Mouse (Mus musculus): ENCODE measurements around the gene Rapgef1.

Gene Rapgef1

DNA sequence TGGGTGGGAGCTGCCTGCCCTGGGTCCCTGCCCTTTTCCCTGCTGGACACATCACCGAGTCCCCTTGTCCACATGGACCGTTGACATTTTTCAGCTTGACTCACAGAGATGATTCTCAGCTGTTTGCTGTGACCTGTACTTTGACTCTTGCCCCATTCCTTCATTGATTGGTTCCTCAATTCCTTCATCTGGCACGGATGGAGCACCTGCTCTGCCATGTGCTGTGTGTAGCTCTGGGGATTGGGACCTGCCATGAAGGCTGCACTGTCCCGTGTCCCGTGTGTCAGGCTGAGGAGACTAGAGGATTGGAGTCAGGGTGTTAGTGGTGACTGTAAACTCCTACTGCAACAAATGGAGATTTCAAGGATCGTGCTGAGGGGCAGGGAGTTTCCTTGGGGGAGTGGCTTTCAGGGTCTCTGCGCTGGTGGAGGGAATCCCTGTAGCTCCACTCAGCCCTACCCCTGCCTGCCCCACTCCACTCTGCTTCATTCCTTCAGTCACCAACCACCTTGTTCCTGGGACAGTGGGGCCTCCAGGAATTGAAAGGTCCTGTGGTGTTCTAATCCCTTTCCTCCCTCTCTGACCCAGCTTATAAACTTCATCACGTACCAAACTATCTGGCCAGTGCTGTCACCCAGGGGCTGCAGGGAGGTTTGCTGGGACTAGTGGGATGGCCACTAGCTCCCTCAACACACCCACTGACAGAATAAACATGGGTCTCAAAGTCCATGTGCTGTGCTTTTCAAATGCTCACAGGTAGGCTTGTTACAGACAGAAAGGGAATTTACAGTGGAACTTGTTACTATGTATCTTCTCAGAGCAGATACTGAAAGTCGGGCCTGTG lies 3.9 kb downstream of the Rapgef1 start:
- no peak for DNase-seq (ENCODE audit: low spot score in 2 of 2)

DNA sequence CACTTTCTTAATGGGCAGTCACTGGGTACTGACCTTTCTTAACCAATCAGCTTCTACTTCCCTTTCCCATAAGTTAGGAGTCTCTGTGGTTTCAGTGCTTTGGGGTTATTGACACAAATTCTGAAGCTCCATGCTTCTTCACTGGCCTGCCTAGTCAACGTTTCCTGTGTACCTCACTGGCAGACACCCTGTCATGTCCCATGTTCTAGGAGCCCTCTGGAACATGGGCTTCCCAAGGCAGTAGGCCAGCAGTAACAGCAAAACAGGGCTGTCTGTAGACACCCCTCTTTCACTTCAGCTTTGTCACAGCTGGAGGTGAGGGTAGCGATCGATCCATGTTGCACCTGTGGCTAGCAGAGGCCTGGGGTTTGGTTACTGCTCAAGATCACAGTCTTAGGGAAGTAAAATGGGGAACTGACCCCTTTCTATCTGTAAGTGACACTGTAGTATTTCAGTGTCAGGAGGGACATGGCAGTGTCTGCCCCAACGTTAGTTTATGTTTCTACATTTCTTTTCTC lies 4.6 kb downstream of the Rapgef1 start:
- DNase-seq (ENCODE audit: low spot score in 2 of 2), result peak in 1 of 2 experiments; percentile 47

DNA sequence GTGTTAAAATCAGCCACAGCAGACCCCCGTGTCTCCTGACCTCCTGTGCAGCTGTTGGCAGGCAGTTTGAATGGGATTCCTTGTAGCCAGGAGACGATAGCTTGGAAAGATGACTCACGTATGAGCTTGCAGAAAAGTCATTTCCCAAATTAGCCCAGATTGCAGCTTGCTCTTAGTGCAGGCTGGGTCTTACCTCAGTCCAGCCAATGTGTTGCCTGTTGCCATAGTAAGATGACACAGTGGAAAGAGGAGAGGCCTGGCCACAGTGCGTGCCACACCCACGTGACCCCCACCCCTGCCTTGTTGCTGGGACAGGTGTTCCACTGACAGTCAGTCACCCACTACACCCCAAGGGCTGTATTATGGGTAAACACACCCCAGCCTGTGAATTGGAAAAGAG lies 5.2 kb downstream of the Rapgef1 start:
- peak in 1 of 2 experiments; percentile 66 for DNase-seq (ENCODE audit: low spot score in 2 of 2)

DNA sequence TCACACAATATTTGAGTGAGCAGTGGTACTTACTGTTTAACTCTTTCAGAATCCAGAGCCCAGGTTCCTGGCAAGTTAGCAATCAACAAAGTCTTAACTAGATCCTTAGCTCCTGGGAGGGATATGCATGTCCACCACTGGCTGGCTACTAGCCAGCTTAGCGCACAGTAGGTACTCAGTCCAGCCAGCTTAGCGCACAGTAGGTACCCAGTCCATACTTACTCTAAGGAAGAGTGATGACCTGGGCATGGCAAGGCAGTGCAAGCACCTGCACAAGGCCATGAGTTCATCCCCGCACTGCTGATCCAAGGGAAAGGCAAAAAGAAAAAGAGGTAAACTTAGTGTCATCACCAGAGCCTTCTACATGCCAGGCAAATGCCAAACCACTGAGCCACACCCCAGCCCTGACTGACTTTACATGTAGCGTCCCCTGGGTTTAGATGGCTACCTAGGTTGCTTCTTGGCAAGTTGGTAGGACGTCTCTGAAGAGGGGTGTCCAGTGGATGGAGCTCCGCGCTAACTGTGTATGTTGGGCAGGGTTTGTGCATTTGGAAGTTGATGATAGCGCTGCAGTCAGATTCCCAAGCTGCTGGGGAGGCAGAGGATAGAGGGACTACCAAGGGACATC lies 6.2 kb downstream of the Rapgef1 start:
- peak in 1 of 2 experiments; percentile 59 for DNase-seq (ENCODE audit: low spot score in 2 of 2)

DNA sequence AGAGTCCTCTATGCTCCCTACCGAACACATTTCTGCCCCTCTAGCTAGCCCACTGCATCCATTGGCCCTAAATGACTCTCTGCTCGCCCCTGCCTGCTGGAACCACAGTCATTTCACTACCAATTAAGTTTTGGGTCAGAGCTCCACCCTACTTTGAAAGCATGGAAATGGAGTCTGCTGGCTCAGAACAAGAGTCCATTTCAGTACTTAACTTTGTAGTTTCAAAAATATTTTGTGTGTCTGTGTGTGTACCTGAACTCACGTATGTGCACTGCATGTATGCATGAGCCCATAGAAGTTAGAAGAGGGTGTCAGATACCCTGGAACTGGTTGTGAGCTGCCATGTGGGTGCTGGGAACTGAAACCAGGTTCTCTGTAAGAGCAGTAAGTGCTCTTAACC lies 7.8 kb downstream of the Rapgef1 start:
- no peak for DNase-seq (ENCODE audit: low spot score in 2 of 2)

DNA sequence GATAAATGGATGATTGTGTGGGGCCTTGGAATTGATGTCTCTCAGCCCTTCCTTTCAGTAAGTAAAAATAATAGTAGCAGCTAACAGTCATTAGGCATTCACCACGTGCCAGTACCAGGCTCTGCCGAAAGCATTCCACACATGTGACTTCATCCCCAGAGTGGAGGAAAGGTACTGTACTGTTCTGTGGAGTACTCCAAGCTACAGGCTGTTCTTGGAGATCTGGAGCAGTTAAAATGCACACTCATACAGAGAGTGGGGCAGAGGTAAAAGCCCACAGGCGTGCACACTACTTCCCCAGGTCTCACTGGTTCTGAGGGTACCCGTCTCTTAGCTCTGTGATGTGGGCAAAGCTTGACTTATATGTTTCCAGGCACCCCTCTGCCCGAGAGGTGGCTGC lies 8.7 kb downstream of the Rapgef1 start:
- no peak for DNase-seq (ENCODE audit: low spot score in 2 of 2)

DNA sequence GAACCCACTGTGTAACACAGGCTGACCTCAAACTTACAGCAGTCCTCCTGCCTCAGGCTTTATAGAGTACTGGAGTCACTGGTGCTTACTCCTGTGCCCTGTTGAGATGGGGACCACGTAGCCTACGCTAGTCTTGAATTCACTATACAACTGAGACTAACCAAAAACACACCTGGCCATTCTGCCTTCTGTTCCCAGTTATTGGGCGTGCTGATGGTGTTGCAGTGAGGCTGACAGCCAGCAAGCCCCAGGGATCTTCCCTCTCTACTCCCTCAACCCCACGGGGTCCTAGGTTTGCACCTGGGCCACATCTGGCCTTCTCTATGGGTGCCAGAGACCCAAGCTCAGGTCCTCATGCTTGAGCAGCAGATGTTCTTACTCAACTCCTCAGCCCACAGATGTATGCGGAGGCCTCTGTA lies 9.3 kb downstream of the Rapgef1 start:
- DNase-seq (ENCODE audit: low spot score in 2 of 2), result no peak

DNA sequence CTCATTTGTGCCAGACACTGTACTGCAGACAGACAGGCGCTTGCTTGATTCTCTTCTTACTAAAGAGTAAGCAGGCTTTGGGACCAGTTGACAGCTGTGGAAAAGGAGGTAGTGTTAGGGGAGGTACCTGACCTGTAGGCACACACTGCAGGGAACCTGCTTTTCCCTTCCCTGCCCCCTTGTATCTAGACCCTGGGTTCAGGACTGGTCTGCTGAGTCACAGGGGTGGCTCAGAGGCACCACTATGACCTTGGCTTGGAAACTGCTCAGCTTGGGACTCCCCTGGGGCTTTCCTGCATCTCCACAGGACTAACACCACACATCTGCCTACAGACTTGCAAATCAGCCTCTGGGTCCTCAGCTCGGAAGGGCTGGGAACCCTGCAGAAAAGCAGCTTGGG lies 9.8 kb downstream of the Rapgef1 start:
- DNase-seq (ENCODE audit: low spot score in 2 of 2), result no peak

DNA sequence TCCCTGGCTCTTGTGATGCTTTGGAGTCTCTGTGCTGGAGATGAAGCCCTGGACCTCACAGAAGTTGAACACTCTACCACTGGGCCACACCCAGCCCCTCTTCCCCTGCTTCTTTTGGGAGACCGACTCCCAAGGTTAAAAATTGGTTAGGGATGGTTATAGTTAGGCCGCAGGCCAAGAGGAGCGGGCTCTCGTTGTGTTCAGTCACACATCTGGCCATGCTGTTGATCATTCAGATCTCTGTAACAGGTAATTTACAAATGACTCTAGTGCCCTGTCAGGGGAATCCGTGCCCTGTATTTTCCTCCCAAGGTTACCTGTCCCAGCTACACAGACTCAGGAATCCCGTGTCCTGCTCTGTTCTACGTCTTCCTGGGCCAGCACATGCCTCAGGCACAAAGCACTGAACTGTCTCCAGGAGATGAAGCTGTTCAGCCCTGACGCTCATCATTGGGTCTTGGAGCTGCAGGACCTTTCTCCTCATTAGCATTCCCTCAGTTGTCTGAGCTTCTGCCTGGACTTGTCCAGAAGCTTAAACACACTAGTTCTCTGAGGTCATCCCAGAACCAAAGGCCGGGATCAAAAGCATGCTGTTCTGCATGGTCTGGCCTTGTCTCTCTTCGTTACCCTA lies 10.7 kb downstream of the Rapgef1 start:
- DNase-seq (ENCODE audit: low spot score in 2 of 2), result no peak

DNA sequence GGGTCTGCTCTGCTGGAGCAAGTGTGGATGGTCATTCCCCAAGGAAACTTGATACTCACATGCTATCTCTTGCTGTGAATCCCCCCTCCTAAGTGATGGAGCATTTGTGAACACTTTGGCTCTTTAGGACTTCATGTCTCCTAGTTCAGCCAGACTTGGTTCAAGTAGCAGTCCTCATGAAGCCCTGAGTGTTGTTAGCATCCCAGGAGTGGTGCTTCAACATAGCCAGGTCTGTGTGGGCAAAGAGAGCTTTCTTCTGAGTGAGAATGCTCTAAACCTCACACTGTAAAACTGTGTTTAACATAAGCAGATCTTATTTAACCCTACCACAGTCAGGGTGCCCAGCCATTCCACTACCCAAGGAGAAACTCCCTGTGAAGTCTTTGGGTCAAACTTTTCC lies 11.5 kb downstream of the Rapgef1 start:
- peak in 1 of 2 experiments; percentile 7 for DNase-seq (ENCODE audit: low spot score in 2 of 2)

DNA sequence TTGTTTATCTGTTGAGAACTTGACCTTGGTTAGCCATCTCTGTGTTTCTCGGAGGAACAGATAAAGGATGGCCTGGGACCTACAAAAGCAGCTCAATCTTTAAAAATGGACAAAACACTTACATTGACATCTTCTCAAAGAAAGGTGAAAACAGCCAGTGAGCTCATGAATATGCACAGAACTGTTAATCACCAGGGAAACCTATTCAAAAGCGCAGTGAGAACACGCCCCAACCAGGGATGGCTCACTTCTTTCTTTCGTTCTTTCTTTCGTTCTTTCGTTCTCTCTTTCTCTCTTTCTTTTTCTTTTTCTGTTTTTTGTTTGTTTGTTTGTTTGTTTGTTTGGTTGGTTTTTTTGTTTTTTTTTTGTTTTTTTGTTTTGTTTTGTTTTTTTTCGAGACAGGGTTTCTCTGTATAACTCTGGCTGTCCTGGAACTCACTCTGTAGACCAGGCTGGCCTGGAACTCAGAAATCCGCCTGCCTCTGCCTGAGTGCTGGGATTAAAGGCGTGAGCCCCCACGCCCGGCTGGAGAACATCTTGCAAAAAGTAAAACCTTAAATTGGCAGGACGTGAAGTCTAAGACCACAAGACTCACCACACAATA lies 12.1 kb downstream of the Rapgef1 start:
- peak in 1 of 2 experiments; percentile 11 for DNase-seq (ENCODE audit: low spot score in 2 of 2)

DNA sequence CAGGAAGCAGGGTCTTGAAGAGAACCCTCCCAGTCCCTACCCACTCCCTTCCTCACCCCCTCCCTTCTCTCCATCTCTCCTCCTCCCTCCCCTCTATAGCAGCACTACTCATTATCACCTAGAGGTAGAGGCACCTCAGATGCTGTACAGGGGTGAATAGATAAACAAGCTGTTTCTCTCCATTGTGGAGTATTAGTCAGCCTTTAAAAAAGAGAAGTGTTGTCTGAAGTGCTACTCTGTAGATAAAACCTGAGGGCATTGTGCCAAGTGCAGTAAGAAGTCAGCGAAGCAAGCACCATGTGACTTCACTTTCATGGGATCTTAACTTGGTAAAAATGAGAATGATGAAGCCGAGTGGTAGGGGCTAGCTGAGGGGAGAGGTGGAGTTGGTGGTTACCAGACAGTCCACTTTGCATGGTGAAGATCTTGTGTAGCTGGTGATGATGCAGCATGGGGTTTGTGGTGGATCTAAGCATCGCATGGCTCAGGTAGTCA lies 12.7 kb downstream of the Rapgef1 start:
- peak in 1 of 2 experiments; percentile 12 for DNase-seq (ENCODE audit: low spot score in 2 of 2)

DNA sequence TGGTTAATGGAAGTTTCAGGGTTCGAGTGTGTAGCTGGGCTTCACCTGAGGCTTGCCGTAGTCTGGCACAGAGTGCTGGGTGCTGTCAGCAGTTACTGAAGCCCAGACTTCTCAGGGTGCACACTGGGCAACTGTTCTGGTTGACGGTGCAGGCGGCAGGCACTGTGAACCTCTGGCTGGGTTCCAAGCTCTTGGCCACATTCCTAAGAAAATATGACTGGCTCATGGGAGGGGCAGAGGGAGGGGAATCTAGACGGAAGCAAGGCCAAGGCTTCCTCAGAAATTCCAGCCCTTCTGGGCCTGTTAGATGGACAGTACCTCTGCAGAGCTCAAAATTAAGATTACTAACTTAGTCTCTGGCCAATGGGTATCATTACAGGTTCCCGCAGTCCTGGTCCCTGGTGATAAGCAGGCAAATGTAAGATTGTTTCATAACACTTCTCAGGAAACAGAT lies 13.6 kb downstream of the Rapgef1 start:
- peak in 1 of 2 experiments; percentile 44 for DNase-seq (ENCODE audit: low spot score in 2 of 2)

DNA sequence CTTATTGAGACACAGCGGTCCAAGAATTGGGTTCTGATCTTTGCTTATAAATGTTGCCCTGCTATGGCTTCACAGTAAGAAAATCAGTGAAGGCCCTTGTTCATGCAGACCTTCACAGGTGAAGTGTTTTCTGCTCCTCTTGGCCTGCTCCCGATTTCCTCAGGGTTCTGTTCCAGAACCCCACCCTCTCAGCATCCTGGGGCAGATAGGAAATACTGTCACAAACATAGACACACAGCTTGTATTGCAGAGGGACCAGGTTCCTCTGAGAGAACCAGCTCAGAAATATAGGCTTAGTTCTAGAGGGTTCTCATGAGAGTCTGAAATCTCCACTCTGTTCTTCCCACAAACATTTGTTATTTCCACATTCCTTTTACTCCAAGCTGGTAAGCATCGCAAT lies 14.3 kb downstream of the Rapgef1 start:
- peak in 1 of 2 experiments; percentile 8 for DNase-seq (ENCODE audit: low spot score in 2 of 2)

DNA sequence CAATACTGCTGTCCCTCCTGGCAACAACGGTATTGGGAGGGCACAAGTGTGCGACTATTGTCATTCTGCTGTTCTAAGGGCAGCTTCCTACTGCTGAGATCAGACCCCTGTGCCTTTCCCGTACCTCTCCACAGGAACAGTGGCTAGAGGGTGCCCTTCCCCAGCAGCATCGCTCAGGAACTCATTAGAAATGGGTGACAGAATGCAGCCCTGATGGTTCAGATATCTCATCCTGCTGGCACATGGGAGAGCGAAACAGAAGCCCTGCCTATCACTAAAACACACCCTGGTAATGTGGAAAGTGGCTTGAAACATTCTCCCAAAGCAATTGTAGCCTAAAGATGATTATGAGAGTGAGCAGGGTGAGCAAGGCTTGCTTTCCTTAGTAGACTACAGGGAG lies 15.0 kb downstream of the Rapgef1 start:
- no peak for DNase-seq (ENCODE audit: low spot score in 2 of 2)

DNA sequence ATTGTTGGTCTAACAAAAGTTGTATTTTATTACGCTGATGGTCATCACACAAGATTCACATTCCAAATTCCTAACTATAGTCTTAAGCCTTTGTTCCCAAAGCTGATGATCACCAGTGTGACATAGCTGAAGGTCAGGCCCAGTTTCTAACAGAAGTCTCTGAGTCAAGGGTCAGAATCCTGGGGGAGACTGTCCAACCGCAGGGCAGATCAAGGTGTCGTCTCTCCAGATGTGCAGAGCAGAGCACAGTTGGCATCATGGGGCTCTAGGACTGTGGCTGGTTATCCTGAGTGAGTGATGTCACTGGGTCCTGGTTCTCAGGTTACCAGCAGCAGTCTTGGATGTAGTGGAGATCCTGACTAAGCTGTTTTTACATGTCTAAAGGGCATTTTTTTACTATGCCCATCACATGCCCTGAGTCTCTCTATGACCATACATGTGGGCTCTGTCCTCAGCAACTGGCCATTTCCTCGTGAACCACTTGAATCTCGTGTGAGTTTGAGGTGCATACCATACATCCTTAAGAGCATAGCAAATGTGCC lies 16.5 kb downstream of the Rapgef1 start:
- no peak for DNase-seq (ENCODE audit: low spot score in 2 of 2)

DNA sequence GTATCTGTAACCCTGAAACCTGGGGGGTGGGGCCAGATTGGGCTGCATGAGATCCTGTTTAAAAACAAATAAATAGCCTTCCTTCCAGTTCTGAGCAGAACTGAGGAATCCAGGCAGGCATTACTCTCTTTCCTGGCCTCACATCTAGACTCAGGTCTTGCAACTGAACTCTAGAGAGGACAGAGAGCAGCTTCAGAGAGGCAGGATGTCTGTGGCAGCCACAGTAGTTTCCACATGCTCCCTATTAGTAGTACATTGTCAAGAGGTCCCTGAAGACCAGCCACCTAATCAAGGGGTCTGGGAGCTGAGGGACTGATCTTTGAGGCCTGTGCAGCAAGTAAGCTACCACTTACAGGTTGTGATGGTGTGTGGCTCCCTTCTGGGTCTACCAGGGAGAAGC lies 18.0 kb downstream of the Rapgef1 start:
- DNase-seq (ENCODE audit: low spot score in 2 of 2), result no peak

DNA sequence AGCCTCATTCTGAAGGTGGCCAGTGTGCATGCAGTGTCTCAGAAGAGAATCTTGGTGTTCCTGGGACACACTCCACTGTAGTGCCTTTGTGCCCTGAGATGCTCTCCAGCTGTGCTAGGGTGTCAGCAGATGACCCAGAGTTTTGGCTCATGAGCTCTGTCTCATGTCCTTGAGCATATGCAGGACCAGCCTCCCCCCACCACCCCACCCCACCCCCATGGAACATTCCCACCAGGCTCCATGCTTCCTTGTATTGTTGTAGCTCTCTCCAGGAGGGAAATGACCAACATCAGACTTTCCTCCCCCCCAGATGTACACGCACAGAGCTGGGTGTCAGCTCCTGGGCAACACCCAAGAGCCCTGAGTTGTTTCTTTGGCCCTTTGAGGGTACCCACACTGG lies 19.9 kb downstream of the Rapgef1 start:
- DNase-seq (ENCODE audit: low spot score in 2 of 2), result no peak

DNA sequence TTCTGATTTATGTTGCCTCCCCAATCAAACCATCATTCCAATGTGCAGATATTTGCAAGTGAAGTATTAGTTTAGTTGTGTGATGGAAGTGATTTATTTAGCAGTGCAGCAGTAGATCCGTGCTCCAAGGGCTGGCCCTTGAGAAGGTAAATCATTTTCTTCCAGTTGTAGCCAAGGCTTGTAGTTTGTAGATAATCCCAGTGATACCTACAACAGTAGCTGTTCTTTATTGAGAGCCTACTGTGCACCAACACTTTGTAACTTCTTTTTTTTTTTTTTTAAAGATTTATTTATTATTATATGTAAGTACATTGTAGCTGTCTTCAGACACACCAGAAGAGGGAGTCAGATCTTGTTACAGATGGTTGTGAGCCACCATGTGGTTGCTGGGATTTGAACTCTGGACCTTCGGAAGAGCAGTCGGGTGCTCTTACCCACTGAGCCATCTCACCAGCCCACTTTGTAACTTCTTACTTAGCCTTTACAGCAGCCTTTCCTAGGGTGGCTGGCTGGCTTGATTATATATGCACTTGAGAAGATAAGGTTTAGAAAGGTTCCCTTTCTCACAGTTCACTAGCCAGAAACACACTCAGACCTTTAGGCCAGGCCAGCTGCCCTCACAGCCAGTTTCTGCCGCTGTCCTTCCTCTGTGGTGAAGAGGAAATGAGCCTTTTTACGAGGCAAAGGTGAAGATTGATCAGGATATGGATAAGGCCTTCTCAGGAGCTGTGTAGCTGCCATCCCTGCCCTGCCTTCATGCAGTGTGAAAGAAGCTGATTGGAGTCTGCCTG lies 20.6 kb downstream of the Rapgef1 start:
- no peak for DNase-seq (ENCODE audit: low spot score in 2 of 2)

DNA sequence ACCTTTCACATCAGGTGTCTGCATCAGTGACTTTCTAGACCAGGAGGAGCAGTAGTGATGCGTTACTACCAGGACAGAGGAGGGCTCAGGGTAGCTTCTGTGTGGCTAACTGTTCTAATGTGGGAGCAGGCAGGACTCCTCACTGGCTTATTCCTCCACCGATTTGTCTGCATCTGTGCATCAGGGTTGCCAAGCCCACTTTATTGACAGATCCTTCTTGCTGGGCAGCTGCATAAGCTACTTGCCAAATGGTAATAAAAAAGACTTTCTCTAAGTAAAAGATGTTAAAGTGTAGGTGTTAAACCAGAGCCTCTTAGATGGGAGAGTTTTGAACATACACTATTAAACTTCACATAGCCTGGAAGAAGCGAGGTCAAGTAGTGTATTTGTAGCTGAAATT lies 22.2 kb downstream of the Rapgef1 start:
- DNase-seq (ENCODE audit: low spot score in 2 of 2), result no peak

DNA sequence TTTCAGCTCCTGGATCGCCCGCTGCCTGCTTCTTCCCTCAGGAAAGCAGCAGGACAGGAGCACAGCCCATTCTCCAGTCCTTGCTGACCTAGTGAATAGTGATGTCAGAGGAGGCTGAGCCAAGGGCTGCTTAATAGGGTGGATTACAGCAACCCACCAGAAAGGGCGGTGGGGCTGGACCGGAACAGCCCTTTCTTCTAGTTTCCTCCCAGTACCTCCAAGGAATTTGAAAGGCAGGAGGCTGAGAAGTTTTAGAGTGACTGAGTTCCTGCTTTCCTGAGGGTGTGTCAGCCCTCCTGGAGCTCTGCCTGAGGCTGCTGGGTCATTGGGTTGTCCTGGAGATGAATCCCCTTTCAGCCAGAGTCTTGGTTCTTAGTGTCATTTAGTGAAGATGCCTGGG lies 23.9 kb downstream of the Rapgef1 start:
- no peak for DNase-seq (ENCODE audit: low spot score in 2 of 2)
